Mouse (Mus musculus): ENCODE measurements around the gene Lpar4. TPM values are rescaled to one million over a fixed set of nuclear protein-coding genes. Genes with fewer than 3 reads are reported as not detected.

The Lpar4 gene
- polyA plus RNA-seq (2012; rRNA removed): 0.31 and 0.36 TPM in 2 replicates

DNA sequence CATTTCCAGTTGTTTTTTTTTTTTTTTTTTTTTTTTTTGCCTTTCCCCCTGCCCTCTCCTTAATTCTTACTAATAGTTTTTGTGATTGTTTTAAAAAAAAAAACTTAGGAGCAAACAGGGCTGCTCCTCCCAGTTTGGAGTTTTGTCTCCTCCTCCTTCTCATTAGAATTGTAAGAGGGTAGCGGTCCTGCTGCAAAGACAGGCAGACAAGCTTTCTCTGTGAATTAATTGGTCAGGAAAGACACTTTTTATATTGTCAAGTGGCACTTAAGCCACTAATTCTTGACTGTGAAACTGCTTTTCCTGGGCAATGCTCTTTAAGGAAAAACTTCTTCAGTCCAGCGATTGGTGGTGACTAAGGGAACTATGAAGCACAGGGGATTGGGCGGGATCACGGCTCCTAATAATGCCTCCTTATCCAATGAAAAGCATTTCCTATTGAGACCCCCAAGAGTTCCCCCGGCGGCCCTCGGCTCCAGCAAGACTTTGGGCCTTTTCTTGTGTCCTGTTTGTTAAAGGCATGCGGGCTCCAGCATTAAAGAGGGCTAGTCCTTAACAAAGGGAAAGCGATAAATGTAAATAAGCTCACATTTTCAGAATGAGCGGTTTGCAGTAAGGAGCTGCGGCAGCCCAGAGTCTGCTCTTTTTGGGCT is at the start of gene Lpar4:
Gene Lpar4, plus strand, starts transcription at position 451 of the 653 bp plus-strand sequence.
- Histone ChIP-seq H3K4me1 (ENCODE audit: control insufficient read depth, insufficient read depth, low read length) (no peaks in the 10 kb centered on the region), H3K27ac (ENCODE audit: insufficient read depth, low read depth, low read length) (no peak within 1 kb of the TSS), H3K36me3 (ENCODE audit: control insufficient read depth, insufficient read depth, low read length) (no peaks in the 10 kb centered on the region), H3K4me3 (ENCODE audit: insufficient read depth, low read depth, low read length) (peak within 1 kb of the TSS; percentile 16), H3K27me3 (replicated peaks; ENCODE audit: control insufficient read depth, insufficient read depth, low read length) (no peaks in the 10 kb centered on the region)
- DNase-seq: peak; percentile 30
- TF ChIP-seq CTCF (conservative IDR thresholded peaks at IDR 0.05; ENCODE audit: insufficient read depth, insufficient read length, low read depth, low read length): no peak
- no peak for TF ChIP-seq POLR2A (IDR thresholded peaks at IDR 0.05; ENCODE audit: low read depth, low read length)
- 6% methylated on average over 11 of the region's 11 CpGs for WGBS

- DNase-seq: no peak
- TF ChIP-seq POLR2A (IDR thresholded peaks at IDR 0.05; ENCODE audit: low read depth, low read length) (no peak), CTCF (conservative IDR thresholded peaks at IDR 0.05; ENCODE audit: insufficient read depth, insufficient read length, low read depth, low read length) (no peak)
- Histone ChIP-seq H3K36me3 (ENCODE audit: control insufficient read depth, insufficient read depth, low read length) (no peaks in the 10 kb centered on the region), H3K27me3 (replicated peaks; ENCODE audit: control insufficient read depth, insufficient read depth, low read length) (no peaks in the 10 kb centered on the region), H3K4me1 (ENCODE audit: control insufficient read depth, insufficient read depth, low read length) (no peaks in the 10 kb centered on the region), H3K27ac (ENCODE audit: insufficient read depth, low read depth, low read length) (no peak overlapping the region), H3K4me3 (ENCODE audit: insufficient read depth, low read depth, low read length) (no peak overlapping the region)
- WGBS: 59% methylated on average over 3 of the region's 3 CpGs
Measured at GRCm38 (mm10) chrX:106871426-106871825, 49.0 kb upstream of the Lpar4 start.

DNA sequence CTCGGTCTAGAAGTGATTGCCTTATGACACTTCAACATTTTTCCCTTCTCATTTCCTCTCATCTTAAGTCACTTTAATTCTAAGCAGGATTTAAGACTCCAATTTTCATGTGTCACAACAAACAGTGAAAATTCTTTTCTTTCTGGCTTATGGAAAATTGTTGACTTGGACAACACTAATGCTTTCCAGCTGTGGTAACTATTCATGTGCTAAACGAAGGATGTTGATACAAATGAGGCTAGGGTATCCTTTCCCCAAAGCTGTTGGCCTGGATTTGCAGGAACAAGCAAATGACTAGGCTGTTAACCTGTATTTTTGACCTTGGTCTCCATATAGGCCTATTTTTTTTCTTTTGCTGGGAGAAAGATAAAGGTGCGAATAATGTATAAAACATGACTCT is 48.5 kb upstream of the Lpar4 start:
- Histone ChIP-seq H3K27me3 (replicated peaks; ENCODE audit: control insufficient read depth, insufficient read depth, low read length) (no peaks in the 10 kb centered on the region), H3K4me3 (ENCODE audit: insufficient read depth, low read depth, low read length) (no peak overlapping the region), H3K27ac (ENCODE audit: insufficient read depth, low read depth, low read length) (no peak overlapping the region), H3K36me3 (ENCODE audit: control insufficient read depth, insufficient read depth, low read length) (no peaks in the 10 kb centered on the region), H3K4me1 (ENCODE audit: control insufficient read depth, insufficient read depth, low read length) (no peaks in the 10 kb centered on the region)
- WGBS: 53% methylated on average over 3 of the region's 3 CpGs
- no peak for TF ChIP-seq POLR2A (IDR thresholded peaks at IDR 0.05; ENCODE audit: low read depth, low read length)
- no peak for DNase-seq

- Histone ChIP-seq H3K27ac (ENCODE audit: insufficient read depth, low read depth, low read length) (no peak overlapping the region), H3K27me3 (replicated peaks; ENCODE audit: control insufficient read depth, insufficient read depth, low read length) (no peaks in the 10 kb centered on the region), H3K4me3 (ENCODE audit: insufficient read depth, low read depth, low read length) (no peak overlapping the region), H3K4me1 (ENCODE audit: control insufficient read depth, insufficient read depth, low read length) (no peaks in the 10 kb centered on the region), H3K36me3 (ENCODE audit: control insufficient read depth, insufficient read depth, low read length) (no peaks in the 10 kb centered on the region)
- no peak for DNase-seq
- 42% methylated on average over 4 of the region's 4 CpGs for WGBS
- TF ChIP-seq POLR2A (IDR thresholded peaks at IDR 0.05; ENCODE audit: low read depth, low read length): no peak
- TF ChIP-seq CTCF (conservative IDR thresholded peaks at IDR 0.05; ENCODE audit: insufficient read depth, insufficient read length, low read depth, low read length): no peak
Measured at GRCm38 (mm10) chrX:106872315-106872714, 48.1 kb upstream of the Lpar4 start.

GRCm38 (mm10) chrX:106897707-106898275 is 22.6 kb upstream of the Lpar4 start:
- Histone ChIP-seq H3K36me3 (ENCODE audit: control insufficient read depth, insufficient read depth, low read length) (no peaks in the 10 kb centered on the region), H3K27ac (ENCODE audit: insufficient read depth, low read depth, low read length) (no peak overlapping the region), H3K4me3 (ENCODE audit: insufficient read depth, low read depth, low read length) (no peak overlapping the region), H3K4me1 (ENCODE audit: control insufficient read depth, insufficient read depth, low read length) (no peaks in the 10 kb centered on the region), H3K27me3 (replicated peaks; ENCODE audit: control insufficient read depth, insufficient read depth, low read length) (no peaks in the 10 kb centered on the region)
- TF ChIP-seq POLR2A (IDR thresholded peaks at IDR 0.05; ENCODE audit: low read depth, low read length): no peak
- TF ChIP-seq CTCF (conservative IDR thresholded peaks at IDR 0.05; ENCODE audit: insufficient read depth, insufficient read length, low read depth, low read length): no peak
- no peak for DNase-seq
- 41% methylated on average over 2 of the region's 2 CpGs for WGBS

GRCm38 (mm10) chrX:106920828-106921619 is 599 bp downstream of the Lpar4 start:
- TF ChIP-seq CTCF (conservative IDR thresholded peaks at IDR 0.05; ENCODE audit: insufficient read depth, insufficient read length, low read depth, low read length) (no peak), POLR2A (IDR thresholded peaks at IDR 0.05; ENCODE audit: low read depth, low read length) (no peak)
- Histone ChIP-seq H3K36me3 (ENCODE audit: control insufficient read depth, insufficient read depth, low read length) (no peaks in the 10 kb centered on the region), H3K4me1 (ENCODE audit: control insufficient read depth, insufficient read depth, low read length) (no peaks in the 10 kb centered on the region), H3K27ac (ENCODE audit: insufficient read depth, low read depth, low read length) (no peak overlapping the region), H3K4me3 (ENCODE audit: insufficient read depth, low read depth, low read length) (peak overlapping the region; percentile 16), H3K27me3 (replicated peaks; ENCODE audit: control insufficient read depth, insufficient read depth, low read length) (no peaks in the 10 kb centered on the region)
- 4% methylated on average over 9 of the region's 9 CpGs for WGBS
- no peak for DNase-seq

GRCm38 (mm10) chrX:106924572-106924971 is 4.1 kb downstream of the Lpar4 start:
- Histone ChIP-seq H3K27ac (ENCODE audit: insufficient read depth, low read depth, low read length) (no peak overlapping the region), H3K36me3 (ENCODE audit: control insufficient read depth, insufficient read depth, low read length) (no peaks in the 10 kb centered on the region), H3K27me3 (replicated peaks; ENCODE audit: control insufficient read depth, insufficient read depth, low read length) (no peaks in the 10 kb centered on the region), H3K4me1 (ENCODE audit: control insufficient read depth, insufficient read depth, low read length) (no peaks in the 10 kb centered on the region), H3K4me3 (ENCODE audit: insufficient read depth, low read depth, low read length) (no peak overlapping the region)
- DNase-seq: no peak
- no peak for TF ChIP-seq CTCF (conservative IDR thresholded peaks at IDR 0.05; ENCODE audit: insufficient read depth, insufficient read length, low read depth, low read length)
- no peak for TF ChIP-seq POLR2A (IDR thresholded peaks at IDR 0.05; ENCODE audit: low read depth, low read length)

Data from kidney, adult 2 months (tissue).